Mouse (Mus musculus) neural tube, embryonic 11.5 days (tissue): ENCODE results near the gene 9930022D16Rik. TPM values are rescaled to one million over a fixed set of nuclear protein-coding genes. Genes with fewer than 3 reads are reported as not detected.

Experiments used
- ATAC-seq: fragments of 200-750 bp; cut with Nextera tagmentation; 2 replicates; pipeline ENCODE4 v1.8.0; 2017; ENCODE audit warnings: moderate number of reproducible peaks, mild to moderate bottlenecking, moderate TSS enrichment, moderate library complexity; ENCODE audit not compliant: insufficient read depth, low FRiP score, low TSS enrichment
- DNase-seq: peaks from one replicate; pipeline ENCODE4 v3.0.0-alpha.2; 2015; ENCODE audit warnings: low spot score
- H3K27ac ChIP-seq: fragments of 300-500 bp; sonication (generic); 2 replicates; pipeline ENCODE4 v1.5.1; 2014; ENCODE audit warnings: low read depth, mild to moderate bottlenecking, low read length
- H3K27me3 ChIP-seq: fragments of 300-500 bp; sonication (generic); 2 replicates; pipeline ENCODE4 v1.6.1; 2014; ENCODE audit warnings: mild to moderate bottlenecking, low read length, mixed read lengths; ENCODE audit not compliant: control insufficient read depth, insufficient read depth
- H3K36me3 ChIP-seq: fragments of 300-500 bp; sonication (generic); 2 replicates; pipeline ENCODE4 v1.6.1; 2014; ENCODE audit warnings: mild to moderate bottlenecking, low read length, moderate library complexity, mixed read lengths; ENCODE audit not compliant: control insufficient read depth, insufficient read depth
- H3K4me1 ChIP-seq: fragments of 300-500 bp; sonication (generic); 2 replicates; pipeline ENCODE4 v1.6.1; 2014; ENCODE audit warnings: low read length, mixed read lengths; ENCODE audit not compliant: control insufficient read depth, insufficient read depth
- H3K4me2 ChIP-seq: fragments of 300-500 bp; sonication (generic); 2 replicates; pipeline ENCODE4 v1.6.1; 2014; ENCODE audit warnings: low read depth, mild to moderate bottlenecking, moderate library complexity
- H3K4me3 ChIP-seq: fragments of 300-500 bp; sonication (generic); 2 replicates; pipeline ENCODE4 v1.5.1; 2014; ENCODE audit warnings: low read depth, low read length
- H3K9ac ChIP-seq: fragments of 300-500 bp; sonication (generic); 2 replicates; pipeline ENCODE4 v1.6.1; 2014; ENCODE audit warnings: mild to moderate bottlenecking, low read length
- H3K9me3 ChIP-seq: fragments of 300-500 bp; sonication (generic); 2 replicates; pipeline ENCODE4 v1.6.1; 2016; ENCODE audit warnings: low read length; ENCODE audit not compliant: control insufficient read depth
- WGBS: fragments of 180-500 bp; shearing (Covaris S2); extraction: QIAGEN DNeasy Blood & Tissue Kit; methylation state at CpG from one replicate; pipeline ENCODE4 v1.1.7; 2014; 5-methylcytosine and 5-hydroxymethylcytosine counted together
- microRNA-seq: library from miRNA; unstranded; fragments of <30 nt; microRNA quantifications from one replicate; pipeline ENCODE4, GENCODE M21; 2016
- polyA plus RNA-seq: library from polyadenylated mRNA; unstranded; fragments of >200 nt; fragmentation: Nextera tagmentation; extraction: Ambion mirVana; gene quantifications from 2 replicates; pipeline ENCODE4 v1.2.1, GENCODE M21; 2014

The 9930022D16Rik gene
- polyA plus RNA-seq, 1 experiment from 2014 or later, result not detected

GRCm38 (mm10) chr11:109451169-109451568, 37.5 kb downstream of the 9930022D16Rik start:
- Histone ChIP-seq H3K4me3 (no peak overlapping the region), H3K9ac (no peak overlapping the region), H3K4me1 (no peaks in the 10 kb centered on the region), H3K9me3 (no peaks in the 10 kb centered on the region), H3K4me2 (no peak overlapping the region), H3K27me3 (no peaks in the 10 kb centered on the region), H3K27ac (no peak overlapping the region), H3K36me3 (no peaks in the 10 kb centered on the region)
- 89% methylated on average over 11 of the region's 11 CpGs for WGBS
- ATAC-seq (no peak), DNase-seq (no peak)

DNA sequence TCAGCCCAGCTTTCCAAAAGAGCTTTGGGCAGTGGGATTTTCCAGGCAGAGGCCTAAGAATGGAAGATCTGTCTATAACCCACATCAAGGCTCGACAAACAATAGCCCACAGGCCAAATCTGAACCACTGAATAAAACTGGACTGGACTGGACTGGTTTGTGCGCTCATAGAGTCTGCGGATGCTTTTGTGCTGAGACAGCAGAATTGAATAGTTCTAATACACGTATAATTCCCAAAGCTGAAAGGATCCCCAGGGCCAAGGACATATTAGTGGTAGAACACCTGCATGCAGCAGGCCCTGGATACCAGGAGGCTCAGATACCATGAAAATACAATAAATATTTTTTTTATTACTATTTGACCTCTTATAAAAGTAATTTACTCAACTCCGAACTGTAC, 42.5 kb downstream of the 9930022D16Rik start:
- Histone ChIP-seq H3K4me1 (no peaks in the 10 kb centered on the region), H3K27me3 (no peaks in the 10 kb centered on the region), H3K9ac (no peak overlapping the region), H3K4me3 (no peak overlapping the region), H3K27ac (no peak overlapping the region), H3K9me3 (no peaks in the 10 kb centered on the region), H3K36me3 (no peaks in the 10 kb centered on the region), H3K4me2 (no peak overlapping the region)
- no peak for ATAC-seq
- DNase-seq, result no peak
- WGBS, result 89% methylated on average over 5 of the region's 5 CpGs

GRCm38 (mm10) chr11:109458165-109458564, 44.4 kb downstream of the 9930022D16Rik start:
- no peak overlapping the region for H3K9ac ChIP-seq
- no peak overlapping the region for H3K4me3 ChIP-seq
- no peak for ATAC-seq
- peaks cover 2% of the 10 kb centered on the region; the same call in 1 of the 2 replicates for H3K36me3 ChIP-seq
- no peaks in the 10 kb centered on the region for H3K4me1 ChIP-seq
- no peaks in the 10 kb centered on the region for H3K27me3 ChIP-seq
- H3K27ac ChIP-seq, result no peak overlapping the region
- no peak overlapping the region for H3K4me2 ChIP-seq
- H3K9me3 ChIP-seq, result no peaks in the 10 kb centered on the region
- no peak for DNase-seq
- 92% methylated on average over 11 of the region's 11 CpGs for WGBS

- no peaks in the 10 kb centered on the region for H3K4me1 ChIP-seq
- no peak overlapping the region for H3K4me2 ChIP-seq
- H3K27ac ChIP-seq, result no peak overlapping the region
- peaks cover 2% of the 10 kb centered on the region; the same call in 1 of the 2 replicates for H3K36me3 ChIP-seq
- no peaks in the 10 kb centered on the region for H3K27me3 ChIP-seq
- ATAC-seq (no peak), DNase-seq (no peak)
- H3K9ac ChIP-seq, result no peak overlapping the region
- WGBS, result 88% methylated on average over 5 of the region's 5 CpGs
- H3K4me3 ChIP-seq, result no peak overlapping the region
- H3K9me3 ChIP-seq, result no peaks in the 10 kb centered on the region
Measured at GRCm38 (mm10) chr11:109460586-109460985, 46.9 kb downstream of the 9930022D16Rik start.

GRCm38 (mm10) chr11:109465068-109465467, 51.4 kb downstream of the 9930022D16Rik start:
- ATAC-seq (no peak), DNase-seq (no peak)
- Histone ChIP-seq H3K4me3 (no peak overlapping the region), H3K27ac (no peak overlapping the region), H3K9me3 (no peaks in the 10 kb centered on the region), H3K9ac (no peak overlapping the region), H3K4me2 (no peak overlapping the region), H3K4me1 (no peaks in the 10 kb centered on the region), H3K27me3 (no peaks in the 10 kb centered on the region), H3K36me3 (peaks cover 2% of the 10 kb centered on the region; the same call in 1 of the 2 replicates)
- WGBS, result 96% methylated on average over 4 of the region's 4 CpGs

DNA sequence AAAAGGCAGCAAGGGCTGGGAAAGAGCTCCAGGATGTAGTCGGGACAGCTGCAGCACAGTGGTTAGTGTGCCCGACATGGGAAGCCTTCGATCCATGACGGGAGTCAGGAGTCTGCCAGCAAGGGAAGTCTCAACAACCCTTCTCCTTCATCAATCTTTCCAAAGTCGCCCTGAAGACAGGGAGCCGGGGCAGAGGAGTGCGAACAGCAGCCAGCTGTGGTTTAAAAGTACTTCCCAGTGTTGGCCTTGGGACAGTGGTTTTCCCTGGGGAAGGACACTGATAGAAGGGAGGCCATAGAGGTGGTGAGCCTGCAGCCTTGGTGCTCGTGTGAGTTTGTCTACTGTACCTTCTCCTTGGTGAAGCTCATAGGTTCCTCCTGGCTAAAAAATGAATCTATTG, 53.3 kb downstream of the 9930022D16Rik start:
- Histone ChIP-seq H3K4me1 (0 out of 2 replicates have a peak, but pooled peaks cover 3% of the 10 kb centered on the region), H3K4me3 (no peak overlapping the region), H3K4me2 (no peak overlapping the region), H3K9ac (no peak overlapping the region), H3K27ac (no peak overlapping the region), H3K9me3 (no peaks in the 10 kb centered on the region), H3K27me3 (no peaks in the 10 kb centered on the region), H3K36me3 (peaks cover 2% of the 10 kb centered on the region; the same call in 1 of the 2 replicates)
- DNase-seq (no peak), ATAC-seq (no peak)
- WGBS, result 72% methylated on average over 8 of the region's 8 CpGs

GRCm38 (mm10) chr11:109468133-109468532, 54.4 kb downstream of the 9930022D16Rik start:
- WGBS, result 92% methylated on average over 5 of the region's 5 CpGs
- Histone ChIP-seq H3K36me3 (no peaks in the 10 kb centered on the region), H3K4me1 (0 out of 2 replicates have a peak, but pooled peaks cover 3% of the 10 kb centered on the region), H3K9ac (no peak overlapping the region), H3K27ac (no peak overlapping the region), H3K4me3 (no peak overlapping the region), H3K9me3 (no peaks in the 10 kb centered on the region), H3K4me2 (no peak overlapping the region), H3K27me3 (no peaks in the 10 kb centered on the region)
- no peak for DNase-seq
- no peak for ATAC-seq

Small RNA genes within 50 kb of the gene (microRNA-seq; reads per million reads assigned to microRNA genes)
- not detected for gene Gm25540

Other genes starting within 250 kb of the 9930022D16Rik start
- gene Rgs9, start 115.8 kb upstream of the 9930022D16Rik start, polyA plus RNA-seq, result 1.1 and 1.5 TPM in 2 replicates
- 19.9 and 23.4 TPM in 2 replicates for gene Gna13, start 51.1 kb upstream of the 9930022D16Rik start, polyA plus RNA-seq
- 45.2 and 46.6 TPM in 2 replicates for gene Amz2, start 12.0 kb downstream of the 9930022D16Rik start, polyA plus RNA-seq
- 1.9 and 2.3 TPM in 2 replicates for gene Arsg, start 59.5 kb downstream of the 9930022D16Rik start, polyA plus RNA-seq
- 3.2 and 3.3 TPM in 2 replicates for gene Slc16a6, start 59.7 kb downstream of the 9930022D16Rik start, polyA plus RNA-seq
- gene Wipi1, start 198.1 kb downstream of the 9930022D16Rik start, polyA plus RNA-seq, result 11.4 and 12.2 TPM in 2 replicates
- 442 and 461 TPM in 2 replicates for gene Prkar1a, start 235.5 kb downstream of the 9930022D16Rik start, polyA plus RNA-seq